Mouse (Mus musculus) limb, embryonic 15.5 days (tissue): ENCODE data around the gene Clmn. TPM values are rescaled to one million over a fixed set of nuclear protein-coding genes. Genes with fewer than 3 reads are reported as not detected.
"Not testable (repeated sequence)": the region's sequence is repeated elsewhere in the genome, so short reads cannot be mapped to it uniquely, and the experiment has no call there.

Source experiments
- ATAC-seq: fragments of 200-750 bp; cut with Nextera tagmentation; 2 replicates; pipeline ENCODE4 v1.8.0; 2017; ENCODE audit warnings: low read depth, moderate TSS enrichment; ENCODE audit not compliant: insufficient number of reproducible peaks, low FRiP score, low TSS enrichment
- H3K27ac ChIP-seq: fragments of 300-500 bp; sonication (generic); 2 replicates; pipeline ENCODE4 v1.5.1; 2015; ENCODE audit warnings: moderate library complexity, mild to moderate bottlenecking, inconsistent platforms
- H3K27me3 ChIP-seq: fragments of 300-500 bp; sonication (generic); 2 replicates; pipeline ENCODE4 v1.6.1; 2015; ENCODE audit warnings: inconsistent platforms
- H3K36me3 ChIP-seq: fragments of 300-500 bp; sonication (generic); 2 replicates; pipeline ENCODE4 v1.6.1; 2015; ENCODE audit warnings: inconsistent platforms
- H3K4me1 ChIP-seq: fragments of 300-500 bp; sonication (generic); 2 replicates; pipeline ENCODE4 v1.6.1; 2015; ENCODE audit warnings: inconsistent platforms
- H3K4me2 ChIP-seq: fragments of 300-500 bp; sonication (generic); 2 replicates; pipeline ENCODE4 v1.6.1; 2015; ENCODE audit warnings: mild to moderate bottlenecking, inconsistent platforms
- H3K4me3 ChIP-seq: fragments of 300-500 bp; sonication (generic); 2 replicates; pipeline ENCODE4 v1.5.1; 2015; ENCODE audit warnings: mild to moderate bottlenecking, inconsistent platforms
- H3K9ac ChIP-seq: fragments of 300-500 bp; sonication (generic); 2 replicates; pipeline ENCODE4 v1.6.1; 2015; ENCODE audit warnings: inconsistent platforms
- H3K9me3 ChIP-seq: fragments of 300-500 bp; sonication (generic); 2 replicates; pipeline ENCODE4 v1.6.1; 2016; ENCODE audit warnings: inconsistent platforms
- WGBS: fragments of 180-500 bp; shearing (Covaris S2); methylation state at CpG from one replicate; pipeline ENCODE4 v1.1.7; 2015; 5-methylcytosine and 5-hydroxymethylcytosine counted together
- polyA plus RNA-seq: library from polyadenylated mRNA; unstranded; fragments of >200 nt; fragmentation: Nextera tagmentation; extraction: Ambion mirVana; gene quantifications from 2 replicates; pipeline ENCODE4 v1.2.1, GENCODE M21; 2015

Gene Clmn
- polyA plus RNA-seq, 1 experiment from 2014 or later: 2.2 TPM

- Histone ChIP-seq H3K9me3 (no peaks in the 10 kb centered on the region), H3K4me2 (no peak overlapping the region), H3K27ac (no peak overlapping the region), H3K36me3 (no peaks in the 10 kb centered on the region), H3K27me3 (no peaks in the 10 kb centered on the region), H3K9ac (no peak overlapping the region), H3K4me1 (peaks cover 9% of the 10 kb centered on the region; the same call in 1 of the 2 replicates), H3K4me3 (no peak overlapping the region)
- WGBS: 62% methylated on average over 2 of the region's 2 CpGs
- ATAC-seq: no peak
Observed at GRCm38 (mm10) chr12:104837111-104837837, 27.6 kb downstream of the Clmn start.

DNA sequence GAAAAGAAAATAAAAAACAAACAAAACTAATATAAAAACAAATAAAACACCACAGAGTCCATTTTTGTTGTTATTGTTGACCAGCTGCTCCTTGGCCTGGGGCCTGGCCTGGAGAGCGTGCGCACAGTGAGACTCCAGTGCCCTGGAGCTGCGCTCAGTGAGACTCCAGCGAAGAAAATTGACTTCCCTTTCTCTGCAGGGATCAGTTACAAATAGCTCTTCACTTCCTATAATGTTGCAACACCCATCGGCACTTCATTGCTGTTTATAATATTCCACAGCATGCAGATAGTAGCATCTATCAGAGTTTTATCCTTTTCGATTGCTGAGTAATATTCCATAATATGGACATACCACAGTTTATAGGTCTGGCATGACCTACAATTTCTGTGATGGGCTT is 28.6 kb downstream of the Clmn start:
- Histone ChIP-seq H3K27ac (no peak overlapping the region), H3K36me3 (no peaks in the 10 kb centered on the region), H3K9ac (no peak overlapping the region), H3K4me2 (no peak overlapping the region), H3K4me1 (peaks cover 9% of the 10 kb centered on the region; the same call in 1 of the 2 replicates), H3K27me3 (no peaks in the 10 kb centered on the region), H3K4me3 (no peak overlapping the region), H3K9me3 (no peaks in the 10 kb centered on the region)
- WGBS: 93% methylated on average over 6 of the region's 6 CpGs
- no peak for ATAC-seq

DNA sequence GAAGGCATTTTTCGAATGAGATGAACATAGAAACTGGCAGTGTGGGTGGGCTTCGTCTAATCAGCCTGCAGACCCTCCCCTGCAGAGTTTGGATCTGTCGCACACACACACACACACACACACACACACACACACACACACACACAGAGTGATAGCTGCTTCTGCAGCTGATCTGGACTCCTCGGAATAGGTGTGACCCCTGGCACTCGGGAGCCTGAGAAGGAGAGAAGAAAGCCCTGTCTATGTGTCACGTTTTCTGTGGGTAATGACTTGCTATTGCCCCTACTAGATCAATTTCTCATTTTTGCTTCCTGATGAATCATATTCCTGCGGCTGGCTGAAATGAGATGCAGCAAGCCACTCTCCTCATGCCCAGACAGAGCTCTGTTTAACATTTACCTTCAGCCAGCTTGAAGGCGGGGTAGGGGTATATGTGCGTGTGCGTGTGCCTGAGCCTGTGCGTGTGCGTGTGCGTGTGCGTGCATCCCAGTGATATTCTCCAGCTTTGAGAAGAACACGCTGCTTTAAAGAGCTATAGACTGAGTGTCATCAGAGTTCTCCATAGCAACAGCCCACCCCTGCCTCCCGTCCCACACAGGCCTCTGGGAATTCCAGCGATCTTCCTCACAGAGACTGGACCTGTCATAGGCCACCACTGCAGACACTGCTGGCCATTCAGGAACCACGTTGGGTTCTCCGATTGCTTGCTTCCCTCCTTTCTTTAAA is 29.3 kb downstream of the Clmn start:
- H3K4me3 ChIP-seq: no peak overlapping the region
- no peaks in the 10 kb centered on the region for H3K36me3 ChIP-seq
- H3K4me1 ChIP-seq: peaks cover 9% of the 10 kb centered on the region; the same call in 1 of the 2 replicates
- no peak overlapping the region for H3K4me2 ChIP-seq
- H3K9ac ChIP-seq: no peak overlapping the region
- no peak for ATAC-seq
- H3K27me3 ChIP-seq: no peaks in the 10 kb centered on the region
- H3K9me3 ChIP-seq: no peaks in the 10 kb centered on the region
- 75% methylated on average over 19 of the region's 19 CpGs for WGBS
- H3K27ac ChIP-seq: no peak overlapping the region

DNA sequence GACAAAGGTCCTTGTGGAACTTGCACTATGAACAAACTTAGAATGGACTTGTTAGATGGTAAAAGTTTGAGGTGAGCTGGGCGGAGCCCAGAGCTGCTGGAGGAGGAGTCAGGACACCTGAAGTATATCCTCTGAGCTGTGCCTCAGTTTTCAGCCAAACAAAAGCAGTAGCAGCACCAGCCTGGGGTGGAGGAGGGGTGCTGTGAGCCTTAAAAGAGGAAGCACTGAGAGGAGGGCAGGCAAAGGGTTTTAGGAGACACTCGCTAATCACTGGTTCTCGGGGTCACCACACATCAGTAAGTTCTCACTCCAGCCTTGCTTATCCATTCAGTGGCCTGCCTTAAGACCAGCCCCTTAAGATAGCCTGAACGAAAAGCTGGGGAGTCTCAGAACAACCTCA is 30.1 kb downstream of the Clmn start:
- WGBS: 74% methylated on average over 4 of the region's 4 CpGs
- H3K4me3 ChIP-seq: no peak overlapping the region
- no peaks in the 10 kb centered on the region for H3K27me3 ChIP-seq
- no peaks in the 10 kb centered on the region for H3K36me3 ChIP-seq
- no peak overlapping the region for H3K9ac ChIP-seq
- H3K4me2 ChIP-seq: no peak overlapping the region
- no peak for ATAC-seq
- no peak overlapping the region for H3K27ac ChIP-seq
- peaks cover 12% of the 10 kb centered on the region; the same call in 1 of the 2 replicates for H3K4me1 ChIP-seq
- no peaks in the 10 kb centered on the region for H3K9me3 ChIP-seq

- Histone ChIP-seq H3K4me2 (no peak overlapping the region), H3K9me3 (no peaks in the 10 kb centered on the region), H3K4me1 (peaks cover 6% of the 10 kb centered on the region), H3K36me3 (no peaks in the 10 kb centered on the region), H3K27me3 (peaks cover 15% of the 10 kb centered on the region; the same call in 1 of the 2 replicates), H3K9ac (no peak overlapping the region), H3K27ac (no peak overlapping the region), H3K4me3 (no peak overlapping the region)
- ATAC-seq: no peak
- WGBS: 80% methylated on average over 17 of the region's 17 CpGs
Observed at GRCm38 (mm10) chr12:104830666-104831435, 34.0 kb downstream of the Clmn start.

- Histone ChIP-seq H3K9ac (no peak overlapping the region), H3K27ac (no peak overlapping the region), H3K4me2 (no peak overlapping the region), H3K36me3 (no peaks in the 10 kb centered on the region), H3K9me3 (no peaks in the 10 kb centered on the region), H3K4me3 (no peak overlapping the region), H3K4me1 (peaks cover 9% of the 10 kb centered on the region), H3K27me3 (peaks cover 15% of the 10 kb centered on the region; the same call in 1 of the 2 replicates)
- WGBS: 74% methylated on average over 7 of the region's 7 CpGs
- ATAC-seq: no peak
Observed at GRCm38 (mm10) chr12:104830283-104830639, 34.6 kb downstream of the Clmn start.

DNA sequence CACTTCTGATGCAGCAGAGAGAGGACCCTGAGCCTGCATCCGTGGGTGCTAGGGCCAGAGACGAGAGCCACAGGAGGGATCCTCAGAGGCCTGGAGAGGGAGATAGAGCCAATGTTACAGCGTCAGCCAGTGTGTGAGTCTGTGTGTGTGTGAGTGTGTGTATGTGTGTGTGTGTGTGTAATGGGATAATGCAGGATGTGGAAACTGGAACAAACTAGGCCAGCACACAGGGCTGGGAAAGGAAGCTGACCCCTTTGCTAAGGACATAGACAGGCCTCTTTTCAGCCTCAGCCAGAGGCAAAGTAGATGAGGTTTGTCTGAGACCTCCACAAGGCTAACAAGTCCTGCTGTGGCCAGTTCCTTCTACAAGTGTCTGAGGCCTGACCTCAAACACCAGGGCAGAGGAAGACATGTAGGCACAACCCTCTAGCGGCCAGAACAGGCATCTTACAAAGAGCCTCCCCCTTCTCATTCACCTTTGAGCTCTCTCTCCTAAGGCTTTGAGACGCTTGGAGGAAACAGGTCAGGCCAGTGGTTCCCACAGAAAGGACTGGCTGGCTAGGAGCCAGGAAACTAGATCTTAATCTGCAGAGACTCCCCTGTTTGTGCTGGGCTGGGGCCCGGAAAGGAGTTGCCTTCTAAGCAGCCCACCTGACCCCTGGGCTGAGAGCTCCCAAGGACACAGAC is 35.1 kb downstream of the Clmn start:
- H3K9me3 ChIP-seq: no peaks in the 10 kb centered on the region
- no peak overlapping the region for H3K27ac ChIP-seq
- H3K9ac ChIP-seq: no peak overlapping the region
- 36% methylated on average over 6 of the region's 6 CpGs for WGBS
- H3K4me1 ChIP-seq: peaks cover 14% of the 10 kb centered on the region
- no peaks in the 10 kb centered on the region for H3K36me3 ChIP-seq
- no peak overlapping the region for H3K4me2 ChIP-seq
- H3K4me3 ChIP-seq: no peak overlapping the region
- ATAC-seq: no peak
- peaks cover 15% of the 10 kb centered on the region; the same call in 1 of the 2 replicates for H3K27me3 ChIP-seq

GRCm38 (mm10) chr12:104828986-104829385 is 35.9 kb downstream of the Clmn start:
- not testable (repeated sequence) for ATAC-seq, H3K9ac ChIP-seq, H3K4me3 ChIP-seq, H3K4me2 ChIP-seq, H3K27ac ChIP-seq, H3K36me3 ChIP-seq, H3K9me3 ChIP-seq
- Histone ChIP-seq H3K27me3 (peaks cover 15% of the 10 kb centered on the region; the same call in 1 of the 2 replicates), H3K4me1 (peaks cover 22% of the 10 kb centered on the region)
- WGBS: 71% methylated on average over 4 of the region's 4 CpGs

- Histone ChIP-seq H3K27me3 (peaks cover 22% of the 10 kb centered on the region; the same call in 1 of the 2 replicates), H3K4me3 (no peak overlapping the region), H3K4me1 (peaks cover 23% of the 10 kb centered on the region), H3K36me3 (no peaks in the 10 kb centered on the region), H3K4me2 (no peak overlapping the region), H3K9ac (no peak overlapping the region), H3K9me3 (no peaks in the 10 kb centered on the region), H3K27ac (no peak overlapping the region)
- WGBS: 70% methylated on average over 6 of the region's 6 CpGs
- no peak for ATAC-seq
Observed at GRCm38 (mm10) chr12:104827721-104828120, 37.2 kb downstream of the Clmn start.

- Histone ChIP-seq H3K36me3 (no peaks in the 10 kb centered on the region), H3K9ac (no peak overlapping the region), H3K27me3 (peaks cover 28% of the 10 kb centered on the region), H3K27ac (no peak overlapping the region), H3K4me2 (no peak overlapping the region), H3K4me3 (no peak overlapping the region), H3K9me3 (no peaks in the 10 kb centered on the region), H3K4me1 (peaks cover 45% of the 10 kb centered on the region)
- no peak for ATAC-seq
- 39% methylated on average over 6 of the region's 6 CpGs for WGBS
Observed at GRCm38 (mm10) chr12:104824907-104825267, 40.0 kb downstream of the Clmn start.

DNA sequence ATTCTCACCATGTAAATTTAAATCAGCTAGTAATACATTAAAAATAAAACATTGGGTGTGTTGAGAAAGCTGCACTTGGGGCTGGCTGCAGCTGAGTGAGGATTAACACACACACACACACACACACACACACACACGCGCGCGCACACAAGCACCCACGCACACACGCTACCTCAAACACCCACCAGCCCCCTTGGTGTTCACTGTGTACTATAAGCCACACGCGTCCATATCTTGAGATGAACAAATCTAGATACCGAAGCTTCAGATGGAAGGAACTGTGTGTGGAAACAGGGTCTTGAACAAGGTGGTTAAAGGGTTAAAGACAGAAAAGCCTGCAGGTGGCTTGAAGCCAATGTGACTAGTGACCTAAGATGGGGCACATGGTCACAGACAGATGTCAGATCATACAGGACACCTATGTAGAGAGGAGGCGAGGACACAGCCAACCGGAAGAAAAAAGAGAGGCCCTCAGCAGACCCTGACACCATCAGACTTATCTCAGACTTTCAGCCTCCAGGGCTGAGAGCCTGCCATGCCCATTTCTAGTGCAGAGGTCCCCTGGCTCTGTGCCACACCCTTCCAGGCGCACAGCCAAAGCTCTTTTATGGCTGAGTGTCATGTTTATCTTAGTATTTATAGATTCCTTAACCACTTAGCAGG is 40.5 kb downstream of the Clmn start:
- Histone ChIP-seq H3K4me1 (peaks cover 40% of the 10 kb centered on the region), H3K9ac (no peak overlapping the region), H3K4me3 (no peak overlapping the region), H3K27ac (no peak overlapping the region), H3K9me3 (no peaks in the 10 kb centered on the region), H3K4me2 (no peak overlapping the region), H3K27me3 (peaks cover 32% of the 10 kb centered on the region), H3K36me3 (no peaks in the 10 kb centered on the region)
- WGBS: 76% methylated on average over 12 of the region's 12 CpGs
- no peak for ATAC-seq
